Mouse (Mus musculus): ENCODE measurements around the gene Pnpla5. TPM values are rescaled to one million over a fixed set of nuclear protein-coding genes. Genes with fewer than 3 reads are reported as not detected.

Pnpla5 gene
- 0.02 TPM in 2 replicates for polyA plus RNA-seq (2012; rRNA removed)
- not detected in 2 replicates for polyA plus RNA-seq (2014; fragmentation: Nextera tagmentation; extraction: Ambion mirVana)

GRCm38 (mm10) chr15:84123075-84123474, at the start of gene Pnpla5:
TSS of gene Pnpla5 (minus strand) at chr15:84123175.
- TF ChIP-seq CTCF (IDR thresholded peaks at IDR 0.05; ENCODE audit: low read depth) (no peak), EP300 (IDR thresholded peaks at IDR 0.05; ENCODE audit: low read depth) (no peak)
- Histone ChIP-seq H3K9me3 (ENCODE audit: control insufficient read depth, low read length) (no peaks in the 10 kb centered on the region), H3K4me2 (ENCODE audit: low read depth) (no peak within 1 kb of the TSS), H3K36me3 (replicated peaks; ENCODE audit: control insufficient read depth, insufficient read depth, low read depth) (no peaks in the 10 kb centered on the region), H3K27me3 (ENCODE audit: control insufficient read depth, insufficient read depth, low read length) (no peaks in the 10 kb centered on the region), H3K27ac (no peak within 1 kb of the TSS), H3K4me1 (replicated peaks; ENCODE audit: control insufficient read depth in 2 of 2, insufficient read depth in 2 of 2, low read length in 1 of 2) (no peaks in the 10 kb centered on the region), H3K4me3 (ENCODE audit: insufficient read depth in 1 of 2, low read depth in 2 of 2, low read length in 2 of 2) (no peak within 1 kb of the TSS), H3K9ac (replicated peaks) (no peak within 1 kb of the TSS)
- DNase-seq (ENCODE audit: low read depth in 3 of 3, low spot score in 3 of 3) = no peak
- WGBS (ENCODE audit: insufficient replicate concordance) = 50% methylated on average over 8 of the region's 8 CpGs
- ATAC-seq (ENCODE audit: insufficient read depth) = no peak

DNA sequence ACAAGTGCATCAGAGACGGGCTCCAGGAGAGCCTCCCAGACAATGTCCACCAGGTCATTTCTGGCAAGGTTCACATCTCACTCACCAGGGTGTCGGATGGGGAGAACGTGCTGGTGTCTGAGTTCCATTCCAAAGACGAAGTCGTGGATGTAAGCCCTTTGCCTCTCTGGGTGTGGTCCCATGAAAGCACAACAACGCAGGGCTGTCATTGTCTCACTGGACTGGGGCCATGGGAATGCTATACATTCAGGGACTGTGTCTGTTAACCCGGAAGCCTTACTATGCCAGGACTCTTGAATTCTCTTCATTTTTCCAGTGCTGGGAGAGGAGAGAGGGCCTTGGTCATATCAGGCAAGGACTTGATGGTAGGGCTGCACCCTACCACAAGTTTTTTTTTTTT, 48.2 kb upstream of the Pnpla5 start:
- no peak overlapping the region for H3K9ac ChIP-seq (replicated peaks)
- ATAC-seq (ENCODE audit: insufficient read depth) (no peak), DNase-seq (ENCODE audit: low read depth in 3 of 3, low spot score in 3 of 3) (no peak)
- no peak for TF ChIP-seq EP300 (IDR thresholded peaks at IDR 0.05; ENCODE audit: low read depth)
- TF ChIP-seq CTCF (IDR thresholded peaks at IDR 0.05; ENCODE audit: low read depth) = no peak
- WGBS (ENCODE audit: insufficient replicate concordance) = 70% methylated on average over 7 of the region's 7 CpGs
- H3K36me3 ChIP-seq (replicated peaks; ENCODE audit: control insufficient read depth, insufficient read depth, low read depth) = no peaks in the 10 kb centered on the region
- no peak overlapping the region for H3K4me3 ChIP-seq (ENCODE audit: insufficient read depth in 1 of 2, low read depth in 2 of 2, low read length in 2 of 2)
- H3K27ac ChIP-seq = no peak overlapping the region
- no peaks in the 10 kb centered on the region for H3K9me3 ChIP-seq (ENCODE audit: control insufficient read depth, low read length)
- H3K27me3 ChIP-seq (ENCODE audit: control insufficient read depth, insufficient read depth, low read length) = peaks cover 16% of the 10 kb centered on the region
- H3K4me1 ChIP-seq (replicated peaks; ENCODE audit: control insufficient read depth in 2 of 2, insufficient read depth in 2 of 2, low read length in 1 of 2) = peaks cover 0 to 4% of the 10 kb centered on the region in 2 experiments; a peak in 2 of 4 replicates
- H3K4me2 ChIP-seq (ENCODE audit: low read depth) = no peak overlapping the region

- no peak for TF ChIP-seq EP300 (IDR thresholded peaks at IDR 0.05; ENCODE audit: low read depth)
- TF ChIP-seq CTCF (IDR thresholded peaks at IDR 0.05; ENCODE audit: low read depth) = no peak
- WGBS (ENCODE audit: insufficient replicate concordance) = 48% methylated on average over 1 of the region's 1 CpGs
- no peak overlapping the region for H3K4me3 ChIP-seq (ENCODE audit: insufficient read depth in 1 of 2, low read depth in 2 of 2, low read length in 2 of 2)
- H3K27me3 ChIP-seq (ENCODE audit: control insufficient read depth, insufficient read depth, low read length) = peaks cover 16% of the 10 kb centered on the region
- peaks cover 0 to 4% of the 10 kb centered on the region in 2 experiments; a peak in 2 of 4 replicates for H3K4me1 ChIP-seq (replicated peaks; ENCODE audit: control insufficient read depth in 2 of 2, insufficient read depth in 2 of 2, low read length in 1 of 2)
- no peaks in the 10 kb centered on the region for H3K9me3 ChIP-seq (ENCODE audit: control insufficient read depth, low read length)
- H3K9ac ChIP-seq (replicated peaks) = no peak overlapping the region
- H3K4me2 ChIP-seq (ENCODE audit: low read depth) = peak overlapping the region; percentile 34; the same call in 1 of the 2 replicates
- H3K36me3 ChIP-seq (replicated peaks; ENCODE audit: control insufficient read depth, insufficient read depth, low read depth) = no peaks in the 10 kb centered on the region
- H3K27ac ChIP-seq = no peak overlapping the region
- no peak for ATAC-seq (ENCODE audit: insufficient read depth)
- DNase-seq (ENCODE audit: low read depth in 3 of 3, low spot score in 3 of 3) = no peak
These were observed 46.5 kb upstream of the Pnpla5 start for GRCm38 (mm10) chr15:84169511-84169910.

GRCm38 (mm10) chr15:84168170-84169161, 45.5 kb upstream of the Pnpla5 start:
- WGBS (ENCODE audit: insufficient replicate concordance) = 5% methylated on average over 28 of the region's 28 CpGs
- peak; percentile 22 to 45 (median 31) for DNase-seq (ENCODE audit: low read depth in 3 of 3, low spot score in 3 of 3)

GRCm38 (mm10) chr15:84167600-84167999, 44.6 kb upstream of the Pnpla5 start, which contains the start of gene Pnpla3:
TSS of gene Pnpla3 (plus strand) at chr15:84167837.
- no peak for TF ChIP-seq EP300 (IDR thresholded peaks at IDR 0.05; ENCODE audit: low read depth)
- TF ChIP-seq CTCF (IDR thresholded peaks at IDR 0.05; ENCODE audit: low read depth) = peak; percentile 36; the same call in 1 of the 2 replicates
- no peak within 1 kb of the TSS; the same call in 1 of the 2 replicates for H3K9ac ChIP-seq (replicated peaks)
- H3K27ac ChIP-seq = no peak within 1 kb of the TSS
- H3K9me3 ChIP-seq (ENCODE audit: control insufficient read depth, low read length) = no peaks in the 10 kb centered on the region
- under 1% methylated on average over 28 of the region's 28 CpGs for WGBS (ENCODE audit: insufficient replicate concordance)
- ATAC-seq (ENCODE audit: insufficient read depth) (peak; percentile 82), DNase-seq (ENCODE audit: low read depth in 3 of 3, low spot score in 3 of 3) (peak; percentile 66 to 77 (median 74))
- H3K4me2 ChIP-seq (ENCODE audit: low read depth) = peak within 1 kb of the TSS; percentile 66
- no peaks in the 10 kb centered on the region for H3K36me3 ChIP-seq (replicated peaks; ENCODE audit: control insufficient read depth, insufficient read depth, low read depth)
- peaks cover 0 to 4% of the 10 kb centered on the region in 2 experiments; a peak in 2 of 4 replicates for H3K4me1 ChIP-seq (replicated peaks; ENCODE audit: control insufficient read depth in 2 of 2, insufficient read depth in 2 of 2, low read length in 1 of 2)
- H3K4me3 ChIP-seq (ENCODE audit: insufficient read depth in 1 of 2, low read depth in 2 of 2, low read length in 2 of 2) = peak within 1 kb of the TSS; percentile 44 to 47
- peaks cover 16% of the 10 kb centered on the region for H3K27me3 ChIP-seq (ENCODE audit: control insufficient read depth, insufficient read depth, low read length)

More at GRCm38 (mm10) chr15:84168170-84169161, 45.5 kb upstream of the Pnpla5 start:
- Histone ChIP-seq H3K4me3 (ENCODE audit: insufficient read depth in 1 of 2, low read depth in 2 of 2, low read length in 2 of 2) (peak overlapping the region; percentile 44 to 47), H3K27ac (no peak overlapping the region), H3K27me3 (ENCODE audit: control insufficient read depth, insufficient read depth, low read length) (peaks cover 16% of the 10 kb centered on the region), H3K4me2 (ENCODE audit: low read depth) (peak overlapping the region; percentile 66), H3K9me3 (ENCODE audit: control insufficient read depth, low read length) (no peaks in the 10 kb centered on the region), H3K4me1 (replicated peaks; ENCODE audit: control insufficient read depth in 2 of 2, insufficient read depth in 2 of 2, low read length in 1 of 2) (peaks cover 0 to 4% of the 10 kb centered on the region in 2 experiments; a peak in 2 of 4 replicates), H3K36me3 (replicated peaks; ENCODE audit: control insufficient read depth, insufficient read depth, low read depth) (no peaks in the 10 kb centered on the region), H3K9ac (replicated peaks) (no peak overlapping the region; the same call in 1 of the 2 replicates)
- peak; percentile 75 for ATAC-seq (ENCODE audit: insufficient read depth)
- TF ChIP-seq CTCF (IDR thresholded peaks at IDR 0.05; ENCODE audit: low read depth) = no peak
